Mouse (Mus musculus) heart, adult 2 months (tissue): ENCODE measurements around the gene Atp2a2. TPM values are rescaled to one million over a fixed set of nuclear protein-coding genes. Genes with fewer than 3 reads are reported as not detected.
"Not testable (repeated sequence)": the region's sequence is repeated elsewhere in the genome, so short reads cannot be mapped to it uniquely, and the experiment has no call there.

ENCODE experiments used
- DNase-seq, 2 experiments: peaks; one replicate each; pipeline ENCODE4 v3.0.0; 2021
- H3K27ac ChIP-seq: fragments of 200-600 bp; 2 replicates; pipeline ENCODE4 v1.8.1; 2022
- H3K27me3 ChIP-seq: fragments of 200-500 bp; 2 replicates; pipeline ENCODE4 v1.6.1; 2012; ENCODE audit warnings: mild to moderate bottlenecking, low read length, inconsistent platforms, mixed read lengths; ENCODE audit not compliant: control insufficient read depth, insufficient read depth
- H3K36me3 ChIP-seq: fragments of 200-500 bp; 2 replicates; pipeline ENCODE4 v1.6.1; 2012; ENCODE audit warnings: low read length, inconsistent platforms; ENCODE audit not compliant: control insufficient read depth, insufficient read depth
- H3K4me1 ChIP-seq: fragments of 200-500 bp; 2 replicates; pipeline ENCODE4 v1.6.1; 2011; ENCODE audit warnings: low read length; ENCODE audit not compliant: control insufficient read depth, insufficient read depth
- H3K4me3 ChIP-seq: fragments of 200-600 bp; 2 replicates; pipeline ENCODE4 v1.8.1; 2022
- H3K79me2 ChIP-seq: fragments of 200-500 bp; replicated peaks from 2 replicates; pipeline ENCODE4 v1.6.1; 2012; ENCODE audit warnings: mild to moderate bottlenecking, inconsistent platforms, low read length, moderate library complexity, mixed read lengths; ENCODE audit not compliant: control insufficient read depth, insufficient read depth
- H3K9ac ChIP-seq: fragments of 200-500 bp; 2 replicates; pipeline ENCODE4 v1.6.1; 2012; ENCODE audit warnings: low read depth, mild to moderate bottlenecking, control low read depth, inconsistent platforms, low read length, mixed read lengths
- CTCF ChIP-seq: fragments of 200-600 bp; IDR thresholded peaks from 2 replicates; pipeline ENCODE4 v1.8.1; 2022; ENCODE audit warnings: antibody characterized with exemption, mild to moderate bottlenecking, moderate library complexity
- EP300 ChIP-seq: fragments of 200-500 bp; IDR thresholded peaks from 2 replicates; pipeline ENCODE4 v1.6.1; 2011; ENCODE audit warnings: low read depth, low read length, control low read depth; ENCODE audit not compliant: insufficient read depth
- POLR2A ChIP-seq: fragments of 200-500 bp; IDR thresholded peaks from 2 replicates; pipeline ENCODE4 v1.6.1; 2011; ENCODE audit warnings: mild to moderate bottlenecking, low read depth, low read length, control low read depth; ENCODE audit not compliant: insufficient read depth
- WGBS: fragments of 180-500 bp; shearing (Covaris S2); methylation state at CpG from one replicate; pipeline ENCODE4 v1.1.7; 2018; 5-methylcytosine and 5-hydroxymethylcytosine counted together
- intact Hi-C: fragments of 180-260 bp; cut with DNase I; formaldehyde crosslinking; loops from one replicate; pipeline ENCODE4 v1.15.1; 2025
- polyA plus RNA-seq: library from polyadenylated mRNA; depleted of rRNA; stranded (reverse); fragments of >200 nt; gene quantifications from 2 replicates; pipeline ENCODE4 v1.2.3, GENCODE M21; 2012
- total RNA-seq, 2 experiments: library from RNA; stranded (reverse); gene quantifications; 2 replicates each; pipeline ENCODE4 v1.2.3; 2021

Atp2a2 gene
- total and polyA plus RNA-seq, 3 experiments, result 3,546 to 13,259 (median 11,796) TPM

- intact Hi-C loops, result no loop called here
- Histone ChIP-seq H3K36me3 (peaks cover 59% of the 10 kb centered on the region), H3K79me2 (no peaks in the 10 kb centered on the region), H3K27ac (no peak overlapping the region; the same call in 1 of the 2 replicates), H3K9ac (no peak overlapping the region), H3K4me1 (peaks cover 3% of the 10 kb centered on the region; the same call in 1 of the 2 replicates), H3K27me3 (no peaks in the 10 kb centered on the region), H3K4me3 (no peak overlapping the region)
- DNase-seq, result no peak
- TF ChIP-seq CTCF, result no peak
- TF ChIP-seq EP300, result no peak
- peak; percentile 23; the same call in 1 of the 2 replicates for TF ChIP-seq POLR2A
- WGBS, result 63% methylated on average over 11 of the region's 11 CpGs
Observed at GRCm38 (mm10) chr5:122460656-122461055, 41.4 kb downstream of the Atp2a2 start.

GRCm38 (mm10) chr5:122459335-122459734, 42.7 kb downstream of the Atp2a2 start:
- no peak for DNase-seq
- Histone ChIP-seq H3K4me1 (peaks cover 3% of the 10 kb centered on the region; the same call in 1 of the 2 replicates), H3K27ac (no peak overlapping the region), H3K27me3 (no peaks in the 10 kb centered on the region), H3K79me2 (no peaks in the 10 kb centered on the region), H3K4me3 (no peak overlapping the region), H3K9ac (no peak overlapping the region), H3K36me3 (peaks cover 48% of the 10 kb centered on the region)
- TF ChIP-seq CTCF (no peak), EP300 (0 out of 2 replicates have a peak, but pooled peaks have one; percentile 38), POLR2A (no peak)
- 76% methylated on average over 5 of the region's 5 CpGs for WGBS
- intact Hi-C loops, result no loop called here

- H3K79me2 ChIP-seq, result no peaks in the 10 kb centered on the region
- H3K36me3 ChIP-seq, result peaks cover 49% of the 10 kb centered on the region
- no peak overlapping the region for H3K4me3 ChIP-seq
- no peak for DNase-seq
- H3K27me3 ChIP-seq, result no peaks in the 10 kb centered on the region
- 45% methylated on average over 4 of the region's 4 CpGs for WGBS
- no peak overlapping the region for H3K9ac ChIP-seq
- no peak for TF ChIP-seq CTCF
- no peak for TF ChIP-seq POLR2A
- TF ChIP-seq EP300, result no peak
- intact Hi-C loops, result no loop called here
- H3K27ac ChIP-seq, result no peak overlapping the region
- peaks cover 3% of the 10 kb centered on the region; the same call in 1 of the 2 replicates for H3K4me1 ChIP-seq
Observed at GRCm38 (mm10) chr5:122458066-122458465, 44.0 kb downstream of the Atp2a2 start.

GRCm38 (mm10) chr5:122457054-122457453, 45.0 kb downstream of the Atp2a2 start:
- TF ChIP-seq EP300, result peak; percentile 61; the same call in 1 of the 2 replicates
- peak; percentile 37 for TF ChIP-seq CTCF
- H3K4me1 ChIP-seq, H3K27ac ChIP-seq, H3K79me2 ChIP-seq, H3K4me3 ChIP-seq, DNase-seq, H3K27me3 ChIP-seq, intact Hi-C loops, H3K9ac ChIP-seq: not testable (repeated sequence)
- 58% methylated on average over 9 of the region's 9 CpGs for WGBS
- peaks cover 40% of the 10 kb centered on the region for H3K36me3 ChIP-seq

- TF ChIP-seq EP300 (no peak), POLR2A (no peak; the same call in none of the 2 replicates)
- Histone ChIP-seq H3K36me3 (peaks cover 33% of the 10 kb centered on the region), H3K79me2 (no peaks in the 10 kb centered on the region), H3K27ac (no peak overlapping the region), H3K9ac (no peak overlapping the region), H3K4me3 (no peak overlapping the region), H3K27me3 (no peaks in the 10 kb centered on the region), H3K4me1 (peaks cover 3% of the 10 kb centered on the region; the same call in 1 of the 2 replicates)
- intact Hi-C loops, result no loop called here
- no peak for DNase-seq
- 67% methylated on average over 3 of the region's 3 CpGs for WGBS
Observed at GRCm38 (mm10) chr5:122455584-122455983, 46.4 kb downstream of the Atp2a2 start.

GRCm38 (mm10) chr5:122454883-122455282, 47.1 kb downstream of the Atp2a2 start:
- H3K4me3 ChIP-seq, result no peak overlapping the region
- TF ChIP-seq EP300 (peak; percentile 69), CTCF (no peak), POLR2A (peak; percentile 45; the same call in 1 of the 2 replicates)
- peaks cover 28% of the 10 kb centered on the region for H3K36me3 ChIP-seq
- H3K9ac ChIP-seq, result 0 out of 2 replicates have a peak overlapping the region, but pooled peaks have one; percentile 15
- 74% methylated on average over 3 of the region's 3 CpGs for WGBS
- no peaks in the 10 kb centered on the region for H3K79me2 ChIP-seq
- peaks cover 1% of the 10 kb centered on the region; the same call in 1 of the 2 replicates for H3K4me1 ChIP-seq
- intact Hi-C loops, result loop anchor here (5.0 kb wide), 1 partner anchor 53 kb away; no protein-coding TSS in a partner anchor
- DNase-seq, result no peak
- H3K27me3 ChIP-seq, result no peaks in the 10 kb centered on the region
- H3K27ac ChIP-seq, result no peak overlapping the region
